Mouse (Mus musculus): ENCODE data around the gene Scarb2.

DNA sequence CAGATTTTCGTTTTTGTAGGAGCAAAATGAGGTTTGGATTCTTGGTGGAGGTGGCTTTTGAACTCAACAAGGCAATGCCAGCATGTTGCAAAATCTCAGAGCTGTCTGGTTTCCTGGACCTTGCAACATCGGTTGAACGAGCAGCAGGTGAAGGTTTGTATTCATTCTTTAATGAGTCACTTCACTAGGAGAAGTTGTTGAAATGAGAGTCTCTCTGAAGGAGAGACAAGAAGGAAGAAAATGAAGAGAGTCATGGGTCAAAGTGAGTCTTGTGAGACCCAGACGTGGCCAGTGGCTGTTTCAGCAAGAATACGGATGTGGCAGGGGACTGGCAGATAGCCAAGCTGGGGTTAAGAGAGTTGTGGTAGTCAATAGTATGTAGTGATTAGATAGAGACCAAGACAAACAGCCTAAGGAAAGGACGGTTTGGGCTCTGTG is 18.2 kb upstream of the Scarb2 start:
- TF ChIP-seq CTCF (IDR thresholded peaks at IDR 0.05; ENCODE audit: control insufficient read depth, insufficient read depth, insufficient read length) (no peak), USF1 (IDR thresholded peaks at IDR 0.05; ENCODE audit: low read depth) (no peak)

Data from C2C12 (cell line).